Mouse (Mus musculus) liver, postnatal 0 days (tissue): ENCODE data around the gene Zbtb4. TPM values are rescaled to one million over a fixed set of nuclear protein-coding genes. Genes with fewer than 3 reads are reported as not detected.

Experiments used
- ATAC-seq: fragments of 200-750 bp; cut with Nextera tagmentation; 2 replicates; pipeline ENCODE4 v1.8.0; 2017; ENCODE audit warnings: mild to moderate bottlenecking, moderate library complexity
- DNase-seq: peaks from one replicate; pipeline ENCODE4 v3.0.0-alpha.2; 2016
- H3K27ac ChIP-seq: fragments of 300-500 bp; sonication (generic); 2 replicates; pipeline ENCODE4 v1.5.1; 2014; ENCODE audit warnings: antibody characterized with exemption, moderate library complexity, mild to moderate bottlenecking, low read depth
- H3K27me3 ChIP-seq: fragments of 300-500 bp; sonication (generic); 2 replicates; pipeline ENCODE4 v1.6.1; 2014; ENCODE audit warnings: low read length, control low read depth, mixed read lengths; ENCODE audit not compliant: insufficient read depth
- H3K36me3 ChIP-seq: fragments of 300-500 bp; sonication (generic); replicated peaks from 2 replicates; pipeline ENCODE4 v1.6.1; 2014; ENCODE audit warnings: mild to moderate bottlenecking, control low read depth, low read length, moderate library complexity, mixed read lengths; ENCODE audit not compliant: insufficient read depth
- H3K4me1 ChIP-seq: fragments of 300-500 bp; sonication (generic); 2 replicates; pipeline ENCODE4 v1.6.1; 2014; ENCODE audit warnings: antibody characterized with exemption, mild to moderate bottlenecking, control low read depth; ENCODE audit not compliant: insufficient read depth
- H3K4me2 ChIP-seq: fragments of 300-500 bp; sonication (generic); 2 replicates; pipeline ENCODE4 v1.6.1; 2014; ENCODE audit warnings: low read depth, mild to moderate bottlenecking, low read length, moderate library complexity, mixed read lengths
- H3K4me3 ChIP-seq: fragments of 300-500 bp; sonication (generic); 2 replicates; pipeline ENCODE4 v1.5.1; 2014; ENCODE audit warnings: low read depth, low read length
- H3K9ac ChIP-seq: fragments of 300-500 bp; sonication (generic); replicated peaks from 2 replicates; pipeline ENCODE4 v1.6.1; 2014; ENCODE audit warnings: mild to moderate bottlenecking, moderate library complexity
- H3K9me3 ChIP-seq: fragments of 300-500 bp; sonication (generic); 2 replicates; pipeline ENCODE4 v1.6.1; 2016; ENCODE audit warnings: mild to moderate bottlenecking, control low read depth, low read length, mixed read lengths
- CTCF ChIP-seq: sonication (generic); IDR thresholded peaks from 2 replicates; pipeline ENCODE4 v1.5.1; 2016; ENCODE audit warnings: antibody characterized with exemption, low read depth
- EP300 ChIP-seq: IDR thresholded peaks from 2 replicates; pipeline ENCODE4 v1.6.1; 2016; ENCODE audit warnings: antibody characterized with exemption, low read depth, mild to moderate bottlenecking
- WGBS: fragments of 180-500 bp; shearing (Covaris S2); extraction: QIAGEN DNeasy Blood & Tissue Kit; methylation state at CpG from one replicate; pipeline ENCODE4 v1.1.7; 2014; ENCODE audit not compliant: insufficient replicate concordance; 5-methylcytosine and 5-hydroxymethylcytosine counted together
- polyA plus RNA-seq: library from polyadenylated mRNA; unstranded; fragments of >200 nt; fragmentation: Nextera tagmentation; extraction: Ambion mirVana; gene quantifications from 2 replicates; pipeline ENCODE4 v1.2.1, GENCODE M21; 2015

Gene Zbtb4
- polyA plus RNA-seq, 1 experiment from 2014 or later: 0.75 TPM

DNA sequence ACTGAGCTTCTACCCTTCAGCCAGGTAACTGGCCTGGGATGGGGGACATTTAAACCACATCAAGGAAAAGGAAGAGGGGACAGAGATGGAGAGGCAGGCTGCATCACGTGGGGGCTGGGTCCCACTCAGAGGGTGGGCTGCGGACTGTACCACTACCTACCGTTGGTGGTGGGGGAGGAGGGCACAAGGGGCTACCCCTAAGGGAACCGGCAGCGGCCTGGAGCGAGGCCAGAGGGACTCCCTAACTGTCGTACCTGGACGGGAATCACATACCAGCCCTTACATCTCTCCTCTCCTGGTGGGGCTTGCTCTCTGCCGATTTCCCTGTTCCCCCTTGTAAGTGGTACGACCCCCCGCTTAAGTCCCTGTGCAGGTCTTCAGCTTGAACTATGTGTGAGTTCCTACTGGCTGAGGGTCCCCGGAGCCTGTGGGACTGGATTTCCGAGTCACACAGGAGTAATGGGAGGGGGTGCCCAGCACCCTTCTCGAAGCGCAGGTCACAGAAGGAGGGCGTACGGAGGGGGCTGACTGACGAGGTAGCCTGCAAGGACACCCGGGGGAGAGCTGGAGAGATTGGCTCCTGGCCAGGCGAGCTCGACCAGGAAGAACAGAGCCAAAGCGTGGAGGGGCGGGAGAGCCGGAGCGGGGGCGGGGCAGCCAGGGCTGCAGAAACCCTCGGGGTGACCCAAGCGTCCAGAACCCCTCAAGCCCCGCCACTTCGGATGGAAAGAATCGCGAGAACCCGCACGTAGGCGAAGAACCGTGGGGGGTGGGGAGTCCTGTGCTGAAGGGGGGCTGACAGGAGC, 34.9 kb downstream of the Zbtb4 start:
- Histone ChIP-seq H3K9me3 (no peaks in the 10 kb centered on the region), H3K4me2 (peak overlapping the region; percentile 87), H3K27ac (no peak overlapping the region), H3K36me3 (no peaks in the 10 kb centered on the region), H3K4me3 (peak overlapping the region; percentile 37), H3K9ac (peak overlapping the region; percentile 24; the same call in 1 of the 2 replicates), H3K4me1 (peaks cover 47% of the 10 kb centered on the region), H3K27me3 (peaks cover 70% of the 10 kb centered on the region)
- TF ChIP-seq CTCF: no peak
- DNase-seq (peak; percentile 64), ATAC-seq (no peak)
- 2% methylated on average over 36 of the region's 36 CpGs for WGBS

DNA sequence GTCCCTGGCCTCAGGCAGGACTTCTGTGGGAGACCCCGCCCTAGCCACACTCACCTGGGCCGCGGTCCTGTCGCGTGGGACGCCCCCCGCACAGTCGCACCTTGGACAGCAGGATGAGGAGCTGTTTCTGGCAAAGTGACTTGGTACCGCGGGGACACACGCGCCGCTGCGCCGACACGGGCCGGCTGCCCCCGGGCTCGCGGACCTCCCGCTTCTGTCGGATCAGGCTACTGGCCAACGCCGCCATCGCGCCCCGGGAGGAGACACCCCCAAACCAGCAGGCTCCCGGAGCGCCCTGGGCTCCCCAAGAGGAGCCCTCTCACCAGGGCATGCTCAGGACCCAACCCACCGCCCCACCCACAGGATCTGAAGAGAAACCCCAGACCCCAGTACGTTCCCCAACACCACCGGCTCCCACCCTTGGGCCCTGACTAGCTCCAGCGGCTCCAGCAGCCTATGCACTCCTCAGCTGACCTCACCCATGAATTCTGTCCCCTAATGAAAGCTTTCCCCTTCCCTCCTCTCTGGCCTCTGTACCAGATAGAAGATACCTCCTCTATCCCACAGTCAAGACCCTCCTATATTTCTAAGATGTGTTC, 35.8 kb downstream of the Zbtb4 start, which contains the start of gene Fgf11:
Fgf11 (minus strand) TSS at position 479 of the 599 bp plus-strand sequence.
- Histone ChIP-seq H3K36me3 (no peaks in the 10 kb centered on the region), H3K9me3 (no peaks in the 10 kb centered on the region), H3K4me3 (peak within 1 kb of the TSS; percentile 54), H3K4me2 (peak within 1 kb of the TSS; percentile 87), H3K4me1 (peaks cover 42% of the 10 kb centered on the region), H3K9ac (peak within 1 kb of the TSS; percentile 24), H3K27ac (no peak within 1 kb of the TSS), H3K27me3 (peaks cover 77% of the 10 kb centered on the region)
- DNase-seq (no peak), ATAC-seq (no peak)
- 4% methylated on average over 28 of the region's 33 CpGs for WGBS
- TF ChIP-seq CTCF: no peak
- no peak for TF ChIP-seq EP300

DNA sequence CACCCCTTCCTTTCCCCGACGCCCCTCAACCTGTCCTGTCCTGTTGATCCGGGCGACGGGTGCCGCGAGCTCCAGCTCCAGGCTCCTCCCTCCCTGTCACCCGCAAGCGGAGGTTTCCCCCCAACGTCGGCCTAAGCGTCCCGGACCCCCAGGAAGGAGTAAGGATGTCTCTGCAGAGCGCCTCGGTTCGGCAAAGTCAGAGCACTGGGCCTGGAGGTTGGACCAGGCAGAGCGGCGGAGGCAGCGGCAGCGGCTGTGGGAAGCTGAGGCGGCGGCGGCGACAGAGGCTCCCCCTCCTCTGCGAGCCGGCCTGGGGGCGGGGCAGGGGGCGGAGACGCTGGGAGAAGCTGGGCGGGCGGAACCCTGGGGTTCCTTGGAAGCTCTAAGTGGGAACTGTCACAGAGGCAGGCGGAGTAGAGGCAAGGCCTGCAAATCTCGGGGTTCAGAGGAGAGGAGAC, 37.0 kb downstream of the Zbtb4 start:
- under 1% methylated on average over 31 of the region's 33 CpGs for WGBS
- H3K36me3 ChIP-seq: no peaks in the 10 kb centered on the region
- H3K4me3 ChIP-seq: peak overlapping the region; percentile 54
- peak; percentile 78 for DNase-seq
- no peak overlapping the region; the same call in 1 of the 2 replicates for H3K9ac ChIP-seq
- ATAC-seq: no peak; the same call in 1 of the 2 replicates
- H3K27ac ChIP-seq: no peak overlapping the region
- H3K27me3 ChIP-seq: peaks cover 74% of the 10 kb centered on the region
- no peaks in the 10 kb centered on the region for H3K9me3 ChIP-seq
- H3K4me1 ChIP-seq: peaks cover 42% of the 10 kb centered on the region
- no peak for TF ChIP-seq EP300
- peak overlapping the region; percentile 87 for H3K4me2 ChIP-seq

DNA sequence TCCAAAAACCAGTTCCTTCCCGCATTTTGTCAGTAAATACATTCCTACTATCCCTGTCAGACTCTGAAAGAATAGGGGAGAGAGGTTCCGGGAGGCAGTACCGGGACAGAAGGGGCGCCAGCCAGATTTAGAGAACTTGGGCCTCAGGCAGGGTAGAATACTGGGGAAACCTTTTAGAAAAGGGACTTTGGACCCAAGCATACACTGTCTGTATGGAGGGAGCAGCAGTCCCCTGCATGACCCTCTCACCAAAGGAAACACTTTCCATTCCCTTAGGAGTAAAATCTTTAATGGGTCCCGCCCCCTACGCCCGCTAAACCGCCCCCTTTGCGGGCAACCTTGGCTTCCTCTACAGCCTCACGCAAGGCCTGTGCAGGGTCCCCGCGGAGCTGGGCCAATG, 37.6 kb downstream of the Zbtb4 start:
- 3% methylated on average over 12 of the region's 12 CpGs for WGBS
- no peaks in the 10 kb centered on the region for H3K9me3 ChIP-seq
- ATAC-seq: peak; percentile 44
- H3K27me3 ChIP-seq: peaks cover 74% of the 10 kb centered on the region
- peak overlapping the region; percentile 54 for H3K4me3 ChIP-seq
- TF ChIP-seq CTCF: no peak
- no peak for TF ChIP-seq EP300
- H3K27ac ChIP-seq: peak overlapping the region; percentile 48; the same call in 1 of the 2 replicates
- peak overlapping the region; percentile 87 for H3K4me2 ChIP-seq
- H3K4me1 ChIP-seq: peaks cover 42% of the 10 kb centered on the region
- peak overlapping the region; percentile 59 for H3K9ac ChIP-seq
- no peaks in the 10 kb centered on the region for H3K36me3 ChIP-seq
- DNase-seq: no peak

DNA sequence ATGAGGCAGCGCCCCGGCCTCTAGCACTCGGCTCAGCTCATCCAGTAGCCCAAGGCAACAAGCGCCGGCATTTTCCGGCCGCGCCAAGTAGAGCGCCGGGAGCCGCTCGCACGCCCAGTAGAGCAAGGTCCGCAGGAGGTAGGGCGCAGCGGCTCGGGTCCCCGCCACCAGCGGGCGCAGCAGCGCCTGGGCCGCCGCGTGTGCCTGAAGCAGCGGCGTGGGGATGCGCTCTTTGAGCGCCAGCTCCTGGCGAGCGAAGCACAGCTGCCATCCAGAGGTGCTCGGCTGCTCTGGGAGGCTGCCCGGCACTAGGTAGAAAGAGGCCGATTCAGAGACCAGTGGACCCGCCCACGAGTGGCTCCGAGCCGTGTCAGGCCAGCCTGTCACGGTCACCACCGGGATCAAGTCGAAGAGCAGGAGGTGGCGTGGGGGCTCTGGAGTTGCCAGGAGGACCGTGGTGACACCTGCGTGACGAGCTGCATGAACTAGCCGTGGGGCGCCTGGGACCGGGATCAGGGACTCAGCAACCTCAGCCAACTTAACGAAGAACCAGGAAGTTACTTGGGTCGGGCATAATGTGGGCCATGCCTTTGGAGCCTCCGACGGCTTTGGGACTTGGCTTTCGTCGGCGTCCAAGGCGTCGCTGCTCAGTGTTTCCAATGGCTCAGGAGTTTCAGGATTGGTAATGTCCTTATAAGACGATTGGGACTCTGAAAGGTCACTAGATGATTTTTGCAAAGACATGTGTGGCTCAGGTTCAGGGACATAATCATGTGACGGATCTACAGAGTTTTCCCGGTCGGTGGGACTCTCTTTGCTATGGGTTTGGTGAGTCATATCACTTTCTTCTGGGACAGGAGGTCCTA, 38.3 kb downstream of the Zbtb4 start:
- peak overlapping the region; percentile 87 for H3K4me2 ChIP-seq
- H3K9ac ChIP-seq: peak overlapping the region; percentile 59
- H3K9me3 ChIP-seq: no peaks in the 10 kb centered on the region
- peak; percentile 87 for ATAC-seq
- peaks cover 42% of the 10 kb centered on the region for H3K4me1 ChIP-seq
- H3K27me3 ChIP-seq: peaks cover 73% of the 10 kb centered on the region
- H3K27ac ChIP-seq: peak overlapping the region; percentile 48; the same call in 1 of the 2 replicates
- no peaks in the 10 kb centered on the region for H3K36me3 ChIP-seq
- WGBS: 4% methylated on average over 46 of the region's 60 CpGs
- peak; percentile 83 for DNase-seq
- peak overlapping the region; percentile 54 for H3K4me3 ChIP-seq
- TF ChIP-seq EP300: no peak
- TF ChIP-seq CTCF: peak; percentile 84

DNA sequence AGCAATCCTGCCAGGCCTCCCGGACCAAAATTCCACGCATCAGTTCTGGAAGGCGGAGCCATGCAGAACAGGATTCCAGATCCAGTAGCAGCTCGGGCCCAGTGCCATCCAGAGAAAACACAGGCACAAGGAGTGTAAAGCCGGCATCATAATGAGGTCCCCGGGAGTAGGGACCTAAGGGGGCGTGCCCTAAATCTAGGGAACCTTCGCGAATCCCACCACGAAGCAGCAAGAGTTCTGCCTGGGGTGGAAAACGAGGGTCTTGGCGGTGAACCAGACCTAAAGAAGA, 38.9 kb downstream of the Zbtb4 start:
- Histone ChIP-seq H3K36me3 (no peaks in the 10 kb centered on the region), H3K4me2 (peak overlapping the region; percentile 87), H3K9me3 (no peaks in the 10 kb centered on the region), H3K9ac (no peak overlapping the region), H3K4me3 (0 out of 2 replicates have a peak overlapping the region, but pooled peaks have one; percentile 20), H3K4me1 (peaks cover 42% of the 10 kb centered on the region), H3K27ac (no peak overlapping the region), H3K27me3 (peaks cover 67% of the 10 kb centered on the region)
- TF ChIP-seq EP300 (no peak), CTCF (no peak)
- ATAC-seq (no peak), DNase-seq (no peak)
- WGBS: 21% methylated on average over 12 of the region's 12 CpGs
